Mouse (Mus musculus) left cerebral cortex, adult 18-20 months (tissue): Measurements from ENCODE around the gene Atad1. TPM values are rescaled to one million over a fixed set of nuclear protein-coding genes. Genes with fewer than 3 reads are reported as not detected.

Experiments
- DNase-seq, 2 experiments: peaks; one replicate each; pipeline ENCODE4 v3.0.0; 2021 to 2022; ENCODE audit warnings: low spot score in 2 of 2, mixed read lengths in 1 of 2
- total RNA-seq, 2 experiments: library from RNA; stranded (reverse); gene quantifications; 2 replicates each; pipeline ENCODE4 v1.2.3; 2021

Atad1 gene
- total RNA-seq, 2 experiments from 2014 or later, result 88.3 to 98.0 TPM

DNA sequence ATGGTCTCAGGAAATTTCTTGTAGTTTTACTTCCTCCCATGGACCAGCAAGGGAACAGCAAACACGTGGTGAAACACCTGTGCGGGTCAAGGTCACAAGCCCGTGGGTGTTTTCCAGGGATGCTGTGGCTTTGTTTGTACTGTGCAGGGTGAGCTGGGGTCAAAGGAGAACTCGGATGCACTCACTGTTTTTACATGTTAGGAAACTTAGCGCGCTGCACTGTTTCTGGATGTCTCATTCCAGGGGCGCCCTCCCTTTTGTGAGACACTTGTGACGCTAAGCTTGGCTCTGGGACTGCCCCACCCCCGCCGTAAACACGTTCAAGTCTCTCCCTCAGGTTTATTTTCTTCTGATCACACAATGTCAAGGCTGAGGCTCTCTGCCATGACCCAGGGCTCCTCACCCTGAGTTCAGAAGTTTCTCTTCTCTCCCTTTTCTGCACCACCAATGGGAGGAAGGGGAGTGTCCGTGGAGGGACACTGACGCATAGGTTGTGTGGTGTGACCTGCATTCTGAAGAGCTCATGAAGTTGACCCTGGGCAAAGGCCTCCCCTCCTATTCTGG is 112.7 kb downstream of the Atad1 start:
- no peak for DNase-seq

DNA sequence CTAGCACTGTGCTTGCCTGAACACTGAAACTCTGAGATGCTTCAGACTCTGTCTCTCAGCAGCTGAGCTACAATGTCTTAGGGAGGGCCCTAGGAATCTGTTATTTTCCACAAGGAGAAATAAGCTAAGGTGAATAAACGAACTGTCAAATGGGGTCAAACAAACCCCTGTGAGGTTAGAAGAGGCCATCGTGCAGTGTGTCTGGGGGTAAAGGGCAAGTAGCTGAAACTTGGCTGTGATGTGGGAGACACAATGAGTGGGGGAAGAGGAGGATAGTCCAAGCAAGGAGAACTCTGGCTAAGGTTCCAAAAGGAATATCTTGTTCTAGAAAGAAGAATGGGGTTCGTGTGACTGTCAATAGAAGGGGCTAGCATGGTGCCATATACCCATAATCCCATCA is 117.4 kb downstream of the Atad1 start:
- DNase-seq, result no peak

Other genes starting within 250 kb of the Atad1 start
- 10 to 100 TPM; 10.5 to 10.8 TPM for gene Papss2, start 144.0 kb downstream of the Atad1 start, total RNA-seq
- 100 to 1,000 TPM; 144 to 146 TPM for gene Pten, start 17.7 kb upstream of the Atad1 start, total RNA-seq